Mouse (Mus musculus) large intestine, adult 2 months (tissue): ENCODE measurements around the gene Gm14327. TPM values are rescaled to one million over a fixed set of nuclear protein-coding genes. Genes with fewer than 3 reads are reported as not detected.
"Not testable (repeated sequence)": the region's sequence is repeated elsewhere in the genome, so short reads cannot be mapped to it uniquely, and the experiment has no call there.

Experiments
- DNase-seq: peaks from one replicate; pipeline ENCODE4 v3.0.0-alpha.2; 2012; ENCODE audit warnings: low read depth, low spot score
- WGBS: fragments of 180-500 bp; shearing (Covaris S2); methylation state at CpG from one replicate; pipeline ENCODE4 v1.1.7; 2018; 5-methylcytosine and 5-hydroxymethylcytosine counted together
- polyA plus RNA-seq: library from polyadenylated mRNA; depleted of rRNA; stranded (reverse); fragments of >200 nt; gene quantifications from 2 replicates; pipeline ENCODE4 v1.2.3, GENCODE M21; 2012; rRNA removed

Gene Gm14327
- polyA plus RNA-seq, result 0.21 and 0.77 TPM in 2 replicates

GRCm38 (mm10) chr2:177897046-177897578 is at the start of gene Gm14327:
Gm14327 (plus strand) TSS chr2:177897096.
- DNase-seq, result not testable (repeated sequence)
- 32% methylated on average over 11 of the region's 13 CpGs for WGBS

- WGBS, result 87% methylated on average over 2 of the region's 2 CpGs
- not testable (repeated sequence) for DNase-seq
Measured at GRCm38 (mm10) chr2:177862254-177862653, 34.6 kb upstream of the Gm14327 start.

- DNase-seq, result not testable (repeated sequence)
- 89% methylated on average over 14 of the region's 14 CpGs for WGBS
Measured at GRCm38 (mm10) chr2:177887743-177888142, 9.2 kb upstream of the Gm14327 start.

- WGBS, result 61% methylated on average over 2 of the region's 3 CpGs
- DNase-seq, result not testable (repeated sequence)
Measured at GRCm38 (mm10) chr2:177898171-177898570, 1.3 kb downstream of the Gm14327 start.

- 87% methylated on average over 4 of the region's 12 CpGs for WGBS
- not testable (repeated sequence) for DNase-seq
Measured at GRCm38 (mm10) chr2:177903276-177903675, 6.4 kb downstream of the Gm14327 start.

GRCm38 (mm10) chr2:177925563-177926103 is 28.7 kb downstream of the Gm14327 start, which contains the start of gene Zfp972:
Zfp972 (minus strand) TSS chr2:177925613.
- WGBS, result 32% methylated on average over 4 of the region's 5 CpGs
- not testable (repeated sequence) for DNase-seq

Other genes starting within 250 kb of the Gm14327 start
- gene Gm14322, start 137.8 kb upstream of the Gm14327 start, polyA plus RNA-seq, result 0.19 and 0.35 TPM in 2 replicates
- gene Gm14325, start 56.8 kb upstream of the Gm14327 start, polyA plus RNA-seq, result 3.5 and 7.5 TPM in 2 replicates
- gene Zfp972, start 28.5 kb downstream of the Gm14327 start, polyA plus RNA-seq, result 0.25 TPM in 1 of 2 replicates, not detected in the other
- gene Gm14326, start 60.2 kb downstream of the Gm14327 start, polyA plus RNA-seq, result 1.3 and 2.1 TPM in 2 replicates
- 0.93 and 1.7 TPM in 2 replicates for gene Zfp971, start 126.2 kb downstream of the Gm14327 start, polyA plus RNA-seq
- gene Zfp931, start 181.4 kb downstream of the Gm14327 start, polyA plus RNA-seq, result 0.60 and 1.0 TPM in 2 replicates
- 0.16 and 0.27 TPM in 2 replicates for gene Phactr3, start 221.9 kb downstream of the Gm14327 start, polyA plus RNA-seq